Mouse (Mus musculus): ENCODE results near the gene Psmd4.
A peak's percentile ranks its signal among the peaks of the same experiment; 100 is the strongest.
"Not testable (repeated sequence)": the region's sequence is repeated elsewhere in the genome, so short reads cannot be mapped to it uniquely, and the experiment has no call there.

Gene Psmd4

DNA sequence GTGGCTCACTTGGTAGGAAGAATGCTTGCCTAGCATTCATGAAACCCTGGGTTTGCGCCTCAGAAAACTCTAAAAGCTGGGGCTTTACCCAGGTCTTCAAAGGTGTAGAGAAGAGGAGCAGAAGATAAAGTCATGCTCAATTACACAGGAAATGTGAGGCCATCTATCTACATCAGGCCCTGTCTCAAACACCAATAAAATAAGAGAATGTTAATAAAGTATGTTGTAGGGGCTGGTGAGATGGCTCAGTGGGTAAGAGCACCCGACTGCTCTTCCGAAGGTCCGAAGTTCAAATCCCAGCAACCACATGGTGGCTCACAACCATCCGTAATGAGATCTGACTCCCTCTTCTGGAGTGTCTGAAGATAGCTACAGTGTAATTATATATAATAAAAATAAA is 21.5 kb downstream of the Psmd4 start:
- not testable (repeated sequence) for DNase-seq

DNA sequence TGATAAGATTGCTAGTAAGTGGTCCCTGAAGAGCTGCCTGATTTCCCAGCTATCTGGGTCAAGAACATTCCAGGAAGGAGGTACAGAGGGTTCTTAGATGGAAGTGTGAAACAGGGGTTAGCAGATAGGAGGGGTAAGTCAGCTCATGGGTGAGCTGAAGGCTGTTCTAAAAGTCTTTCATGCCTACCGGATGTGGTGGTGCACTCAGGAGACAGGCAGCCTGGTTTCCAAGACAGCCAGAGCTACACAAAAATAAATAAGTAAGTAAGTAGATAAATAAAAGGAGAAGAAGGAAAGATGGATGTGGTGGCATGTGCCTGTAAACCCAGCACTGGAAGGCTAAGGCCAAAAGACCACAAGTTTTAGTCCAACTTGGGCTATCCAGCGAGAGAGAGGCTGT is 23.7 kb downstream of the Psmd4 start:
- no peak for DNase-seq

GRCm38 (mm10) chr3:95016532-95017056 is 25.8 kb downstream of the Psmd4 start:
- DNase-seq, result no peak

DNA sequence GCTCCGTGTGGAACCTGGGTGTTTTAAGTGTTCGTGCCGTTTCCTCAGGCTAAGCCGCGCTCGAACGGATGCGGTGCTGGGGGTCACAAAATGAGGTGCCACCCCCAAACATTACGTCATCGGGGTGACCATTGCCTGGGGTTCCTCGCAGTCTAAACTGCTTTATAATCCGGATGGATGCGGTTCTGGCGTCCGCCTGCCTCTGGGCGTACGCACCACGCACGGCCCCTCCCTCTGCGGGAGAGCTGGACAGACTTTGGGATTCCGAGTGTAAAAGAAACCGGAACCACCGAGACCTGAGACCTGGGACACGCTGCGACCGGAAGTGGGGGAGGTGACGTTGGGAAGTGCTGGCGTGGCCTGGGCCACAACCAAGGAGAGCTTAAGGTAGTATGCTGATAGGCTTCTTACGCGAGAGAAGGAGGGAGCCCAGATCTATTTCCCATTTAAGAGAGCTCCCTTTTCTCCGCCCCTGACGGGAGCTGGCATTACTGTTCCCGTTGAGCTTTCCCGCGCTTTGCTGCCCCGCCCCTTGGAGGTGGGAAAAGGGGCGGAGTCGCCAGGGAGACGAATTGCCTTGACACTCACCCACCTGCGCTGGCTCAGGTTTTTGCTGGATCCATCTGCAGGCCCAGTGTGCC is 26.4 kb downstream of the Psmd4 start:
- peak; percentile 99 for DNase-seq

- peak; percentile 100 for DNase-seq
Observed at GRCm38 (mm10) chr3:95015337-95015872, 27.0 kb downstream of the Psmd4 start, which contains the start of gene Zfp687. Zfp687 (minus strand) TSS chr3:95015448.

- DNase-seq, result peak; percentile 51
Observed at GRCm38 (mm10) chr3:95014428-95015151, 27.8 kb downstream of the Psmd4 start.

- peak; percentile 29 for DNase-seq
Observed at GRCm38 (mm10) chr3:95013699-95014427, 28.6 kb downstream of the Psmd4 start.

- DNase-seq, result no peak
Observed at GRCm38 (mm10) chr3:95012982-95013381, 29.4 kb downstream of the Psmd4 start.

DNA sequence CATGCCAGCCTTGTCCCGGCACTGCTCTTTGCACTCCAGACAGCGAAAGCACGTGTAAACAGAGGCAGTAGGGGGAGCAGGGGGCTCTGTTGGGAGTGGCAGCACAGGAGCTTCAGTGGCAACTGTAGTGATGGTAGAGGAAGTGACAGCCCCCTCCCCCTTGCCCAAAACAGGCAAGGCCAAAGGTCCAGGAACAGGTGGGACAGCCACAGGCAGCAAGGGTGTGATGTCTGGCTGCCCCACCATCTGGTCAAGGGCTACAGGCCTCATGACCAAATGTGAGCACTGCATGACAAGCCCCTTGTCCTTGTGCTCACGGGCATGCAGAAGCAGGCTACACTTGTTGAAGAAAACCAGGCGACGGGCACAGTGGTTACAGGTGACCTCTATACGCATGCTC is 32.0 kb downstream of the Psmd4 start:
- DNase-seq, result no peak

DNA sequence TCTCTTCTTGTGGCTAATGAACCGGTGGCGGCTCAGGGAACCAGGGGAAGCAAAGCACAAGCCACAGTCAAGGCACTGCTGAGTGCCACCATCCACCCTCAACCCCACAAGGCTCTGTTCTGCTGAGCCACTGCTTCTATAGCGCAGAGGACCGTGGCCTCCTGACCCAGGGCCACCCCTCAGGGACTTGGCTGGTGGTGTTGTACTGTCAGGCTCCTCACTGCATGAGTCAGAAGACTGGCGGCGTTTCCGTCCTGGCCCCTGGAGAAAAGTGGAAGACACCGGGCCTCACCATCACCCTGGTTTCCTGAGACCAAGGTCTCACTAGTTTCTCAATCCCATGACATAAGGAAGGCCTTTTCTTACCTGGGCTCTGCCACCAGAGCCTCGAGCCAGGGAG is 34.7 kb downstream of the Psmd4 start:
- DNase-seq, result no peak

DNA sequence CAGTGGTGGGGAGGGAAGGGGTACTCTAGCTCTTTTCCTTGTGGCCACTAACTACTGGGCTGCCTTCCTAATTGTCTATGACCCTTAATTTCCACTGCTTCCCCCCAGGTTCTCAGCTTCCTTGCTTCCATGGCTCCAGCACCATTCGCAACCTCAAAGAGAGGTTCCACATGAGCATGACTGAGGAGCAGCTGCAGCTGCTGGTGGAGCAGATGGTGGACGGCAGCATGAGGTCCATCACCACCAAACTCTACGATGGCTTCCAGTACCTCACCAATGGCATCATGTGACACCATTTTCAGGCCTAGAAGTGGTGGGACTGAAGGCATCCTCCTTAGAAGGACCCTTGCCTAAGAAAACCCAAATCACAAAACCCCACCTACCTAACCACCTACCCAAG is 36.8 kb downstream of the Psmd4 start:
- no peak for DNase-seq

GRCm38 (mm10) chr3:95003273-95003672 is 39.1 kb downstream of the Psmd4 start:
- DNase-seq, result no peak

DNA sequence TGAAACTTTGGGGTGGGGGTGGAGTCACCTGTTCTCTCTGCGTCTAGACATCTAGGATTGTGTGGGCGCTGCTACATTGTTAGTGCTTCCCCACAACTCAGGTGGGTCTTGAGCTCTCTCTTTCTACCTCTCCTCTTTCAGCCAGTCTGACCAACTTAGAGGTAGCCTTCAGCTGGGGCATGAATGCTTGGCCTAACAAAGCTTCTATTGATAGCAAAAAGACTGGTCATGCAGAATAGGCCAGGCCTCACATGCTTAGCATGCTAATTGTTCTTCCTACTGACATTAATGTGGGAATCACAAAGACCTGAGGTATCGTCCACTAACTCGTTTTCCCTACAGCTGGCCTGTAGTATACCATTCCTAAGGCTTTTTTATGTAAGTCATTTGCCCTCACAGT is 39.8 kb downstream of the Psmd4 start:
- DNase-seq, result no peak

- peak; percentile 86 for DNase-seq
Observed at GRCm38 (mm10) chr3:94996946-94997345, 45.5 kb downstream of the Psmd4 start.

GRCm38 (mm10) chr3:94989159-94989761 is 53.2 kb downstream of the Psmd4 start:
- no peak for DNase-seq

DNA sequence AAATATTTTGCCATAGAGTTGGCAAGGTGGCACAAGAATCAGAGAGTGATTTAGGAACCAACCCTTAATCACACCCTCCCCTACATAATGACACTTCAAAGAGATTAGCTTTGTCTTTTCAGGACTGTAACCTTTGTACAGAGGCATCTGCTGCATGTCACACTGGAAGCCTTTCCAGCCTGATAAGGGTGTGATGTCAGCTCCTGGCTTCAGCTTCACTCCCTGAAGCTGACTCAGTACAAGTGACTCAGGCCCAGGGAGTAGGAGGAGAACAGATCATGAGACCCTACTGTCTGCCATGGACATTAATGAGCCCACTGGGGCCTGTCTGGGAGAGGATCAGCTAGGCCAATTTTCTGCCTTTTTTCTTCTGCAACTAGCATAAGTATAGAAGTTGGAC is 54.8 kb downstream of the Psmd4 start:
- DNase-seq, result peak; percentile 37

DNA sequence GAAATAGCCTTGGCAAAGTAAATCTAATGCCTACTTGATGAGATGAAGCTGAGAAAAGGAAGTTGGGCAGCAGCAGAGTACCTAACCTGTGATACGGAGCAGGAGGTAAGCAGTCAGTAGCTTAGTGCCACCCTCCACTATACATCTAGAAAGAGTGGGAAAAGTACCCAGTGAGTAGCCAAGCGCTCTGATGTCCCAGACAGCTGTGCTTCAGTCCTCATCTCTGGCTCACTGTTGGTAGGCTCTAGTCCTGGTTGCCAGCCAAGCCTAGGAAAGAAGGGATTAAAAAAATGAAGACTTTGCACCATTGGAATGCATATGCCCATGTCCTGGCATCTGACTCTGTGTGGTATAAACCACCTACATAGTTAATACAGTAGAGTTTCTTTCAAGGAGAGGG is 56.9 kb downstream of the Psmd4 start:
- no peak for DNase-seq

- no peak for DNase-seq
Observed at GRCm38 (mm10) chr3:94984312-94984711, 58.1 kb downstream of the Psmd4 start.
